Mouse (Mus musculus) spleen, adult 2 months (tissue): Measurements from ENCODE around the gene Lztr1.

Experiments used
- CTCF ChIP-seq: fragments of 200-500 bp; IDR thresholded peaks from 2 replicates; pipeline ENCODE4 v1.5.1; 2011; ENCODE audit warnings: mild to moderate bottlenecking, inconsistent platforms; ENCODE audit not compliant: insufficient read depth, insufficient read length, insufficient replicate concordance; ENCODE audit errors: extremely low read depth
- POLR2A ChIP-seq: fragments of 200-500 bp; IDR thresholded peaks from 2 replicates; pipeline ENCODE4 v1.6.1; 2011; ENCODE audit warnings: low read depth, low read length, inconsistent platforms

DNA sequence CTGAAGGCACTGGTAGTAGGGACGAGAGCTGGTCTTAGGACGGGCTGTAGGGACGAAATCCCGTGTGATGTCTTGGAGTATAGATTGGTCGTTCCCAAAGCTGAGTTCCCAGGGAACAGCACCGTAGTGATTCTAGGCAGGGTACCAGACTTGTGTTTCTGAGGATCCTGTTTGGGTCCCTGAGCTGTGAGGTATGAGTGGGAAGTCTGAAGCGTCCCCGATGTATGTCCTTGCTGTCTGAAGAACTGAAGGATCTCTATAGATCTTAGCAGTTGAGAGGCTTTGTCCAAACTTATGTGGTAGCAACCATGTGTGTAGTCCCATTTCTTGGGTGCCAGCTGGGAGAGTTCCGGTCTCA, 731 bp downstream of the Lztr1 start:
- TF ChIP-seq CTCF (no peak), POLR2A (no peak)
